ENCODE assay signal across 8 mouse cellular contexts in the genomic region with DNA sequence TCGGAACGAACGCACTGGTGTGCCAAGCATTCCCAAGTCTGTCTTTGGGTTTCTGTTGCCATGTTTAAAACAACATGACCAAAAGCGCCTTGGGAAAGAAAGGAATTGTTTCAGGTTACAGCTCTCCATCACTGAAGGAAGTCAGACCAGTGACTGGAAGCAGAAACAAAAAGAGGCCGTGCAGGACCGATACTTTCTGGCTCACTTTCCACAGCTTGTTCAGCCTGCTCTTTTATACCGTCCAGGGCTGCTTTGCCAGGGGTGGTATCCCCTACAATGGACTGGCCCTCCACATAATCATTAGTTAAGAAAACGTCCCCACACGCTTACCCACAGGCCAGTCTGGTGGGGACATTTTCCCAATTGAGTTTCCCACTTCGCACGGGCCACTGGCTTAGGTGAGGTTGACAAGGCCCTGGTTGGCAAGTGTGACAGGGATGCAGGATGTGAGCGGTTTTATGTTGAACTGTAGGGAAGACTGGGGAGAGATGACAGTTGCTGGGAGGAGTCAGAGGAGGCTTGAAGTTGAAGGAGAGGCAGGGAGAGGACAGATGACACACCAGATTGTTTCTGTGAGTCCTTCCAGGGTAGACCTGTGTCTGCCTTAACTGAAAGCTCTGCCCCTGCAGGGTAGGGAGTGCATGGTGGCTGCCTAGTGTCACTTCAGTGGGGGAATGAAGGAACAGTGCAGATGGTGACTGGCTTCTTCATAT. TPM values are rescaled to one million over a fixed set of nuclear protein-coding genes. Genes with fewer than 3 reads are reported as not detected.
DNase-seq lines count a peak whose midpoint lies in the region; ATAC-seq and TF ChIP-seq lines count a peak whose summit lies in the region.

No protein-coding gene starts in this region.

- H3K27me3 ChIP-seq in cerebellum, adult 2 months (ENCODE audit: control insufficient read depth, insufficient read depth, low read length): no peaks in the 10 kb centered on the region
- H3K27me3 ChIP-seq in testis, adult 2 months (ENCODE audit: control insufficient read depth, insufficient read depth, low read length): no peaks in the 10 kb centered on the region
- H3K27me3 ChIP-seq in hindbrain, postnatal 0 days (ENCODE audit: insufficient read depth, low read length): no peaks in the 10 kb centered on the region
- H3K27me3 ChIP-seq in midbrain, embryonic 16.5 days (ENCODE audit: control insufficient read depth, insufficient read depth, low read depth, low read length): no peaks in the 10 kb centered on the region

- H3K4me1 ChIP-seq in cerebellum, adult 2 months (ENCODE audit: control insufficient read depth, insufficient read depth, low read length): peaks cover 6% of the 10 kb centered on the region
- peaks cover 13% of the 10 kb centered on the region for H3K4me1 ChIP-seq in testis, adult 2 months (ENCODE audit: control insufficient read depth, insufficient read depth, low read length)
- peaks cover 6% of the 10 kb centered on the region for H3K4me1 ChIP-seq in hindbrain, postnatal 0 days (ENCODE audit: insufficient read depth, low read length)
- peaks cover 19% of the 10 kb centered on the region for H3K4me1 ChIP-seq in midbrain, embryonic 16.5 days (ENCODE audit: control insufficient read depth, insufficient read depth, low read length)

- peak; percentile 13; the same call in 1 of the 2 replicates for TF ChIP-seq POLR2A in cerebellum, adult 2 months (IDR thresholded peaks at IDR 0.05; ENCODE audit: borderline replicate concordance, insufficient read depth, low read length)
- no peak for TF ChIP-seq POLR2A in testis, adult 2 months (IDR thresholded peaks at IDR 0.05; ENCODE audit: control insufficient read depth, low read depth, low read length)

- H3K27ac ChIP-seq in cerebellum, adult 2 months (ENCODE audit: insufficient read depth, low read length): peak overlapping the region; percentile 53
- H3K27ac ChIP-seq in testis, adult 2 months (ENCODE audit: control insufficient read depth, insufficient read depth, low read depth, low read length): peak overlapping the region; percentile 94
- H3K27ac ChIP-seq in hindbrain, postnatal 0 days: peak overlapping the region; percentile 7; the same call in 1 of the 2 replicates
- no peak overlapping the region; the same call in 1 of the 2 replicates for H3K27ac ChIP-seq in midbrain, embryonic 16.5 days (ENCODE audit: low read length)

- H3K36me3 ChIP-seq in testis, adult 2 months (ENCODE audit: control insufficient read depth, insufficient read depth, low read length): peaks cover 3% of the 10 kb centered on the region
- peaks cover 13% of the 10 kb centered on the region for H3K36me3 ChIP-seq in hindbrain, postnatal 0 days (ENCODE audit: insufficient read depth, low read length)
- H3K36me3 ChIP-seq in midbrain, embryonic 16.5 days (ENCODE audit: control insufficient read depth, insufficient read depth, low read length): peaks cover 17% of the 10 kb centered on the region

- DNase-seq in cerebellum, adult 2 months: peak; percentile 39 to 42
- DNase-seq in testis, postnatal 10 days (ENCODE audit: low spot score): no peak
- DNase-seq in hindbrain, postnatal 0 days (ENCODE audit: low spot score): no peak
- DNase-seq in thymus, postnatal 10 days (ENCODE audit: low spot score in 2 of 2): no peak
- no peak for DNase-seq in thymus, adult 18-20 months

- H3K9ac ChIP-seq in hindbrain, postnatal 0 days (replicated peaks; ENCODE audit: low read length): peak overlapping the region; percentile 70
- H3K9ac ChIP-seq in midbrain, embryonic 16.5 days (ENCODE audit: low read depth, low read length): peak overlapping the region; percentile 54

- no peak for TF ChIP-seq CTCF in cerebellum, adult 2 months (IDR thresholded peaks at IDR 0.05; ENCODE audit: borderline replicate concordance, insufficient read depth, low read depth, low read length)
- no peak for TF ChIP-seq CTCF in testis, adult 2 months (IDR thresholded peaks at IDR 0.05; ENCODE audit: control insufficient read depth, insufficient read depth, insufficient replicate concordance, low read depth, low read length)
- TF ChIP-seq CTCF in hindbrain, postnatal 0 days (IDR thresholded peaks at IDR 0.05; ENCODE audit: low read depth): peak; percentile 2; the same call in 1 of the 2 replicates

- WGBS in cerebellum, adult 2 months: 3% methylated on average over 12 of the region's 12 CpGs
- 8% methylated on average over 12 of the region's 12 CpGs for WGBS in hindbrain, postnatal 0 days
- 10% methylated on average over 12 of the region's 12 CpGs for WGBS in midbrain, embryonic 16.5 days

- peak overlapping the region; percentile 61 for H3K4me3 ChIP-seq in cerebellum, adult 2 months (replicated peaks; ENCODE audit: insufficient read depth, low read depth, low read length)
- H3K4me3 ChIP-seq in testis, adult 2 months (ENCODE audit: control insufficient read depth, low read depth, low read length): peak overlapping the region; percentile 94
- peak overlapping the region; percentile 70 for H3K4me3 ChIP-seq in hindbrain, postnatal 0 days (ENCODE audit: low read length)
- peak overlapping the region; percentile 77 for H3K4me3 ChIP-seq in midbrain, embryonic 16.5 days (ENCODE audit: low read depth, low read length)

- H3K4me2 ChIP-seq in hindbrain, postnatal 0 days (ENCODE audit: low read depth, low read length): peak overlapping the region; percentile 92
- peak overlapping the region; percentile 97 for H3K4me2 ChIP-seq in midbrain, embryonic 16.5 days (ENCODE audit: low read length)

- ATAC-seq in cerebellum, adult (ENCODE audit: insufficient number of reproducible peaks, low FRiP score, low TSS enrichment): no peak
- ATAC-seq in hindbrain, postnatal 0 days: no peak
- ATAC-seq in midbrain, embryonic 16.5 days: no peak

- no peaks in the 10 kb centered on the region for H3K9me3 ChIP-seq in hindbrain, postnatal 0 days (ENCODE audit: low read length)
- no peaks in the 10 kb centered on the region for H3K9me3 ChIP-seq in midbrain, embryonic 16.5 days (replicated peaks; ENCODE audit: control insufficient read depth, low read length, poor library complexity, severe bottlenecking)

RNA-seq across cellular contexts. Expression of gene Vars, which starts 1.5 kb away (rescaled TPM):
- 65.3 and 77.0 TPM in 2 replicates for polyA plus RNA-seq in cerebellum, adult 2 months (2012; rRNA removed)
- 261 and 309 TPM in 2 replicates for polyA plus RNA-seq in testis, adult 2 months (2012; rRNA removed)
- 128 TPM in 2 replicates for total RNA-seq in hindbrain, postnatal 0 days (2014; rRNA removed)
- 39.9 and 41.7 TPM in 2 replicates for polyA plus RNA-seq in hindbrain, postnatal 0 days (2015; fragmentation: Nextera tagmentation; extraction: Ambion mirVana)
- polyA plus RNA-seq in midbrain, embryonic 16.5 days (2015; fragmentation: Nextera tagmentation; extraction: Ambion mirVana): 54.8 and 56.5 TPM in 2 replicates

RNA-seq across cellular contexts. Expression of gene Vwa7, which starts 14.1 kb away (rescaled TPM):
- 25.5 and 30.1 TPM in 2 replicates for polyA plus RNA-seq in cerebellum, adult 2 months (2012; rRNA removed)
- polyA plus RNA-seq in testis, adult 2 months (2012; rRNA removed): 0.65 and 0.84 TPM in 2 replicates
- total RNA-seq in hindbrain, postnatal 0 days (2014; rRNA removed): 0.68 and 1.2 TPM in 2 replicates
- polyA plus RNA-seq in hindbrain, postnatal 0 days (2015; fragmentation: Nextera tagmentation; extraction: Ambion mirVana): 0.11 and 0.18 TPM in 2 replicates
- polyA plus RNA-seq in midbrain, embryonic 16.5 days (2015; fragmentation: Nextera tagmentation; extraction: Ambion mirVana): 0.16 and 0.26 TPM in 2 replicates

RNA-seq across cellular contexts. Expression of gene Lsm2, which starts 20.6 kb away (rescaled TPM):
- 56.2 and 63.7 TPM in 2 replicates for polyA plus RNA-seq in cerebellum, adult 2 months (2012; rRNA removed)
- 480 and 579 TPM in 2 replicates for polyA plus RNA-seq in testis, adult 2 months (2012; rRNA removed)
- 35.5 and 43.1 TPM in 2 replicates for total RNA-seq in hindbrain, postnatal 0 days (2014; rRNA removed)
- polyA plus RNA-seq in hindbrain, postnatal 0 days (2015; fragmentation: Nextera tagmentation; extraction: Ambion mirVana): 106 and 110 TPM in 2 replicates
- polyA plus RNA-seq in midbrain, embryonic 16.5 days (2015; fragmentation: Nextera tagmentation; extraction: Ambion mirVana): 97.2 and 107 TPM in 2 replicates

RNA-seq across cellular contexts. Expression of gene Sapcd1, which starts 25.5 kb away (rescaled TPM):
- 2.0 and 2.3 TPM in 2 replicates for polyA plus RNA-seq in cerebellum, adult 2 months (2012; rRNA removed)
- 3.5 and 3.8 TPM in 2 replicates for polyA plus RNA-seq in testis, adult 2 months (2012; rRNA removed)
- 0.65 and 2.1 TPM in 2 replicates for total RNA-seq in hindbrain, postnatal 0 days (2014; rRNA removed)
- polyA plus RNA-seq in hindbrain, postnatal 0 days (2015; fragmentation: Nextera tagmentation; extraction: Ambion mirVana): 2.4 and 2.7 TPM in 2 replicates
- 0.71 and 1.1 TPM in 2 replicates for polyA plus RNA-seq in midbrain, embryonic 16.5 days (2015; fragmentation: Nextera tagmentation; extraction: Ambion mirVana)

RNA-seq across cellular contexts. Expression of gene Hspa1l, which starts 29.8 kb away (rescaled TPM):
- polyA plus RNA-seq in cerebellum, adult 2 months (2012; rRNA removed): 0.49 and 0.89 TPM in 2 replicates
- polyA plus RNA-seq in testis, adult 2 months (2012; rRNA removed): 718 and 731 TPM in 2 replicates
- 0.99 and 1.4 TPM in 2 replicates for total RNA-seq in hindbrain, postnatal 0 days (2014; rRNA removed)
- polyA plus RNA-seq in hindbrain, postnatal 0 days (2015; fragmentation: Nextera tagmentation; extraction: Ambion mirVana): 0.76 TPM in 2 replicates
- polyA plus RNA-seq in midbrain, embryonic 16.5 days (2015; fragmentation: Nextera tagmentation; extraction: Ambion mirVana): 2.0 and 2.4 TPM in 2 replicates

Comparison
In these comparisons a context has a peak if more than half of its experiments do, and no peak if none do; other contexts are left out.
1. DNase-seq: peak in cerebellum, adult 2 months (2 of 2); none in testis, postnatal 10 days (single experiment), hindbrain, postnatal 0 days (single experiment), thymus, postnatal 10 days (0 of 2) and thymus, adult 18-20 months (0 of 2).
2. RNA of gene Vwa7, which starts 14.1 kb away (polyA plus RNA-seq): 25.5 to 30.1 TPM in cerebellum, adult 2 months; 0.65 to 0.84 TPM in testis, adult 2 months, 0.16 to 0.26 TPM in midbrain, embryonic 16.5 days and 0.11 to 0.18 TPM in hindbrain, postnatal 0 days; every median in the first group is over 10 times any median in the second.
3. Peak in every context shown above with its lines, with median percentiles within 50 percentile points of each other: H3K4me3 ChIP-seq.